ENCODE assay signal across 11 mouse cellular contexts in genomic region chr15:95827465-95827971, GRCm38 (mm10). TPM values are rescaled to one million over a fixed set of nuclear protein-coding genes. Genes with fewer than 3 reads are reported as not detected.
DNase-seq lines count a peak whose midpoint lies in the region; ATAC-seq and TF ChIP-seq lines count a peak whose summit lies in the region.
"Had no signal": no experiment of that assay in that cellular context is flagged by ENCODE, and none has a peak within 500 bp of the region (broad histone marks: within the 10 kb centered on the region; RNA-seq: fewer than 3 reads in every experiment).

No protein-coding gene starts in this region.

- H3K4me3 ChIP-seq in kidney, adult 2 months (ENCODE audit: insufficient read depth, low read depth, low read length), result no peak overlapping the region
- no peak overlapping the region for H3K4me3 ChIP-seq in hindbrain, embryonic 14.5 days (replicated peaks; ENCODE audit: low read length)
- no peak overlapping the region for H3K4me3 ChIP-seq in neural tube, embryonic 12.5 days
- H3K4me3 ChIP-seq: erythroblast, embryonic 14.5 days had no signal

- 0 out of 2 replicates have a peak overlapping the region, but pooled peaks have one; percentile 4 for H3K4me2 ChIP-seq in hindbrain, embryonic 14.5 days (replicated peaks)
- H3K4me2 ChIP-seq in neural tube, embryonic 12.5 days (replicated peaks), result peak overlapping the region; percentile 38

- H3K36me3 ChIP-seq in kidney, adult 2 months (ENCODE audit: control insufficient read depth, insufficient read depth, low read length), result no peaks in the 10 kb centered on the region
- no peaks in the 10 kb centered on the region for H3K36me3 ChIP-seq in hindbrain, embryonic 14.5 days (replicated peaks; ENCODE audit: control insufficient read depth, insufficient read depth)
- H3K36me3 ChIP-seq in neural tube, embryonic 12.5 days, result no peaks in the 10 kb centered on the region

- peak; percentile 41 for DNase-seq in kidney, adult 2 months
- no peak for DNase-seq in kidney, adult 9 months
- peak; percentile 54 for DNase-seq in brain, embryonic 14.5 days (ENCODE audit: low read depth)
- peak; percentile 44 for DNase-seq in hindbrain, embryonic 14.5 days (ENCODE audit: low spot score)
- DNase-seq in ovary, postnatal 14 days (ENCODE audit: low spot score), result no peak
- no peak for DNase-seq in adrenal gland, postnatal 10 days
- DNase-seq: lung, postnatal 36 days had no signal

- WGBS in kidney, adult 2 months, result 44% methylated on average over 11 of the region's 11 CpGs
- 10% methylated on average over 11 of the region's 11 CpGs for WGBS in hindbrain, embryonic 14.5 days
- WGBS in neural tube, embryonic 12.5 days, result 12% methylated on average over 11 of the region's 11 CpGs

- peak overlapping the region; percentile 68 for H3K27ac ChIP-seq in kidney, adult 2 months (ENCODE audit: insufficient read depth, low read depth, low read length)
- H3K27ac ChIP-seq in hindbrain, embryonic 14.5 days, result no peak overlapping the region
- H3K27ac ChIP-seq in neural tube, embryonic 12.5 days, result no peak overlapping the region

- no peaks in the 10 kb centered on the region for H3K9me3 ChIP-seq in hindbrain, embryonic 14.5 days (ENCODE audit: control insufficient read depth, low read length)
- H3K9me3 ChIP-seq in neural tube, embryonic 12.5 days, result no peaks in the 10 kb centered on the region

- no peak overlapping the region for H3K9ac ChIP-seq in hindbrain, embryonic 14.5 days
- H3K9ac ChIP-seq in neural tube, embryonic 12.5 days, result no peak overlapping the region

- H3K4me1 ChIP-seq in kidney, adult 2 months (ENCODE audit: control insufficient read depth, insufficient read depth, low read length), result peaks cover 36% of the 10 kb centered on the region
- H3K4me1 ChIP-seq in hindbrain, embryonic 14.5 days (replicated peaks; ENCODE audit: control insufficient read depth, insufficient read depth, low read length), result peaks cover 34% of the 10 kb centered on the region
- peaks cover 31% of the 10 kb centered on the region for H3K4me1 ChIP-seq in neural tube, embryonic 12.5 days

- no peak for TF ChIP-seq CTCF in kidney, adult 2 months (conservative IDR thresholded peaks at IDR 0.05; ENCODE audit: insufficient read depth, insufficient read length, low read depth, low read length)
- TF ChIP-seq CTCF in brain, embryonic 14.5 days (IDR thresholded peaks at IDR 0.05; ENCODE audit: borderline replicate concordance, extremely low read depth, insufficient read depth, insufficient read length), result no peak

- no peaks in the 10 kb centered on the region for H3K27me3 ChIP-seq in kidney, adult 2 months (replicated peaks; ENCODE audit: control insufficient read depth, insufficient read depth, low read length)
- H3K27me3 ChIP-seq in hindbrain, embryonic 14.5 days (ENCODE audit: control insufficient read depth, insufficient read depth, low read length), result no peaks in the 10 kb centered on the region
- H3K27me3 ChIP-seq in neural tube, embryonic 12.5 days (replicated peaks), result no peaks in the 10 kb centered on the region
- H3K27me3 ChIP-seq: Patski had no signal

- TF ChIP-seq POLR2A in kidney, adult 2 months (IDR thresholded peaks at IDR 0.05; ENCODE audit: low read depth, low read length), result no peak
- no peak for TF ChIP-seq POLR2A in brain, embryonic 14.5 days (IDR thresholded peaks at IDR 0.05; ENCODE audit: borderline replicate concordance, extremely low read depth, insufficient read depth, insufficient read length, poor library complexity, severe bottlenecking)

- no peak for ATAC-seq in hindbrain, embryonic 14.5 days (ENCODE audit: low FRiP score)
- peak; percentile 48 for ATAC-seq in neural tube, embryonic 12.5 days (ENCODE audit: low FRiP score, low read depth)
- no peak for ATAC-seq in activated CD4-positive, CD25-positive, alpha-beta regulatory T cell, adult 4 months
- ATAC-seq: Patski had no signal

RNA-seq across cellular contexts. Expression of gene Ano6, which starts 36.9 kb away (rescaled TPM):
- polyA plus RNA-seq in kidney, adult 2 months (2012; rRNA removed), result 40.3 and 47.0 TPM in 2 replicates
- polyA plus RNA-seq in brain, embryonic 14.5 days (2012; rRNA removed), result 26.0 and 32.5 TPM in 2 replicates
- polyA plus RNA-seq in hindbrain, embryonic 14.5 days (2014; fragmentation: Nextera tagmentation; extraction: Ambion mirVana), result 30.6 and 33.2 TPM in 2 replicates
- 32.7 and 34.9 TPM in 2 replicates for polyA plus RNA-seq in neural tube, embryonic 12.5 days (2016; fragmentation: Nextera tagmentation; extraction: Ambion mirVana)
- polyA plus RNA-seq in activated CD4-positive, CD25-positive, alpha-beta regulatory T cell, adult 4 months (2017; shearing (Covaris generic)), result 10 to 100 TPM; 35.4 to 39.4 TPM
- 10 to 100 TPM; 54.4 to 72.8 TPM for total RNA-seq in adrenal gland, postnatal 10 days (2021)

Comparison
In these comparisons a context has a peak if more than half of its experiments do, and no peak if none do; other contexts are left out.
1. DNase-seq: peak in kidney, adult 2 months (single experiment), brain, embryonic 14.5 days (single experiment) and hindbrain, embryonic 14.5 days (single experiment); none in kidney, adult 9 months (single experiment), ovary, postnatal 14 days (single experiment) and adrenal gland, postnatal 10 days (single experiment).